Mouse (Mus musculus) forebrain, embryonic 14.5 days (tissue): ENCODE measurements around the gene Myo15b. TPM values are rescaled to one million over a fixed set of nuclear protein-coding genes. Genes with fewer than 3 reads are reported as not detected.

Experiments
- ATAC-seq: fragments of 200-750 bp; cut with Nextera tagmentation; 2 replicates; pipeline ENCODE4 v1.8.0; 2017; ENCODE audit warnings: mild to moderate bottlenecking, moderate library complexity
- DNase-seq: peaks from one replicate; pipeline ENCODE4 v3.0.0-alpha.2; 2015; ENCODE audit warnings: low spot score
- H3K27ac ChIP-seq: fragments of 300-500 bp; sonication (generic); 2 replicates; pipeline ENCODE4 v1.5.1; 2014; ENCODE audit warnings: low read depth, mild to moderate bottlenecking, control low read depth, low read length, moderate library complexity
- H3K27me3 ChIP-seq: fragments of 300-500 bp; sonication (generic); replicated peaks from 2 replicates; pipeline ENCODE4 v1.6.1; 2014; ENCODE audit warnings: low read length, control low read depth, mixed read lengths; ENCODE audit not compliant: control insufficient read depth, insufficient read depth
- H3K36me3 ChIP-seq: fragments of 300-500 bp; sonication (generic); 2 replicates; pipeline ENCODE4 v1.6.1; 2014; ENCODE audit warnings: low read length, control low read depth; ENCODE audit not compliant: control insufficient read depth, insufficient read depth
- H3K4me1 ChIP-seq: fragments of 300-500 bp; sonication (generic); 2 replicates; pipeline ENCODE4 v1.6.1; 2014; ENCODE audit warnings: antibody characterized with exemption, low read length, control low read depth; ENCODE audit not compliant: control insufficient read depth, insufficient read depth
- H3K4me2 ChIP-seq: fragments of 300-500 bp; sonication (generic); 2 replicates; pipeline ENCODE4 v1.6.1; 2014; ENCODE audit warnings: mild to moderate bottlenecking, control low read depth, low read length
- H3K4me3 ChIP-seq: fragments of 300-500 bp; sonication (generic); 2 replicates; pipeline ENCODE4 v1.5.1; 2014; ENCODE audit warnings: low read depth, low read length, control low read depth
- H3K9ac ChIP-seq: fragments of 300-500 bp; sonication (generic); 2 replicates; pipeline ENCODE4 v1.6.1; 2014; ENCODE audit warnings: mild to moderate bottlenecking, low read length, control low read depth, moderate library complexity
- H3K9me3 ChIP-seq: fragments of 300-500 bp; sonication (generic); replicated peaks from 2 replicates; pipeline ENCODE4 v1.6.1; 2016; ENCODE audit warnings: low read length, control low read depth, mixed read lengths; ENCODE audit not compliant: control insufficient read depth
- WGBS: fragments of 180-500 bp; shearing (Covaris S2); extraction: QIAGEN DNeasy Blood & Tissue Kit; methylation state at CpG from one replicate; pipeline ENCODE4 v1.1.7; 2014; 5-methylcytosine and 5-hydroxymethylcytosine counted together
- polyA plus RNA-seq: library from polyadenylated mRNA; unstranded; fragments of >200 nt; fragmentation: Nextera tagmentation; extraction: Ambion mirVana; gene quantifications from 2 replicates; pipeline ENCODE4 v1.2.1, GENCODE M21; 2014

The Myo15b gene
- polyA plus RNA-seq, 1 experiment from 2014 or later: not detected

DNA sequence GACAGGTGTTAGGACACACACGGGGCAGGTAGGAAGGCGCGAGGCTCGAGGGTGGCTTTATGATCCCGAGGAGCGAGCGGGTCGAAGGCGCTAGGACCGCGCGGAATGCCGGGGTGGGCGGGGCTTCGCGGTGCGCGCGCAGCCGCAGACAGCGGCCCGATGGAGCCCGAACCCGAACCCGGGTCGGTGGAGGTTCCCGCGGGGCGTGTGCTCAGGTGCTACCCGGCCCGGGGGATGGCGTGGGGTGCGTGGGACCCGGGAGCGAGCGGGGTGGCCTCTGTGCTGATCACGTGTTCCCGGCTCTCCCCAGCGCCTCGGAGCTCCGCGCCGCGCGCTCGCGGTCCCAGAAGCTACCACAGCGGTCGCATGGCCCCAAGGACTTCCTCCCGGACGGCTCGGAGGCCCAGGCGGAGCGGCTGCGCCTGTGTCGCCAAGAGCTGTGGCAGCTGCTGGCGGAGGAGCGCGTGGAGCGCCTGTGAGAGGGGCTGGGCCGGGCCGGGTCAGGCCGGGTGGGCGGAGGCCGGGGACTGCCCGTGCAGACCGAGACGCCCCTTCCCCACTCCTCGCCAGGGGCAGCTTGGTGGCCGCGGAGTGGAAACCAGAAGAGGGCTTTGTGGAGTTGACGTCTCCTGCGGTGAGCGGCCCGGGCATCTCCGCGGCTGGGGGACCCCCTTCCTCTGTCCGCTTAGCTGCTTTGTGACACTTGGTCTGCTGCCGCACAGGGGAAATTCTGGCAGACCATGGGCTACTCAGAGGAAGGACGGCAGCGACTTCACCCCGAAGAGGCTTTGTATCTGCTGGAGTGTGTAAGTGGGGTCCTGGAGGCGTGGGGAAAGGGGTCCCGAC, 43.4 kb upstream of the Myo15b start, which contains the start of gene Tsen54:
TSS of gene Tsen54 (plus strand) at position 120 of the 846 bp plus-strand sequence.
- Histone ChIP-seq H3K4me1 (peaks cover 19% of the 10 kb centered on the region), H3K9ac (peak within 1 kb of the TSS; percentile 89), H3K27me3 (no peaks in the 10 kb centered on the region), H3K4me3 (peak within 1 kb of the TSS; percentile 97), H3K9me3 (no peaks in the 10 kb centered on the region), H3K36me3 (peaks cover 27% of the 10 kb centered on the region), H3K4me2 (peak within 1 kb of the TSS; percentile 66), H3K27ac (peak within 1 kb of the TSS; percentile 65)
- DNase-seq (peak; percentile 79), ATAC-seq (peak; percentile 60)
- WGBS: under 1% methylated on average over 78 of the region's 84 CpGs

GRCm38 (mm10) chr11:115817331-115817730, 40.9 kb upstream of the Myo15b start:
- Histone ChIP-seq H3K4me2 (no peak overlapping the region), H3K27ac (no peak overlapping the region), H3K4me1 (peaks cover 13% of the 10 kb centered on the region), H3K9me3 (no peaks in the 10 kb centered on the region), H3K4me3 (no peak overlapping the region), H3K27me3 (no peaks in the 10 kb centered on the region), H3K9ac (no peak overlapping the region), H3K36me3 (peaks cover 43% of the 10 kb centered on the region)
- DNase-seq (no peak), ATAC-seq (no peak)
- WGBS: 90% methylated on average over 5 of the region's 5 CpGs

DNA sequence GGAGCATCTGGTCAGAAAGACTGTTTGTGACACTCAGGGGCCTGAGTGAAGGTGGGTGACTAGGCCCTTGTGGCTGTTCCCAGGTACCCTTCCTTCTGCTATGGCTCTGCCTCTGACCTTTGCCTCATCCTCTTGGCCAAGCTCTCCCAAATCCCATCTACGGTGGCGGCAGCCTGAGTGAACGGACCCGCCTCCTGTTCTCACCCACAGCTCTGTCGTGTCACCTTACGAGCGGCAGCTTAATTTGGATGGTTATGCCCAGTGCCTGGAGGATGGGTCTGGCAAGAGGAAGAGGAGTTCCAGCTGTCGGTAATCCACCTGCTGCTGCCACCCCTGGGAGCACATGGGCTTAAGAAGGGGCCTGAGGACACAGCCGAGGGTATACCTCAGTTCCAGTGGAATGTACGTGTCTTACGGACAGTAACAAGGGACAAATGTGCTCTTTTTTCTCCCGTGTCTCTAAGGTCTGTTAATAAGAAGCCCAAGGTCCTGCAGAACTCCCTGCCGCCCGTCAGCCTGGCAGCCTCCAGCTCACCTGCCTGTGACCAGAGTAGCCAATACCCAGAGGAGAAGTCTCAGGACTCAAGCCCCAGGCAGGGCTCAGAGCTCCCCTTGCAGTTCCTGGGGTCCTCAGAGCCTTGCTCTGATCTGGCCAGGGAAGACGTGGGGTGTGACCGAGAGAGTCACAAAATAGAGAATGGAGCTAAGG, 38.1 kb upstream of the Myo15b start:
- no peak overlapping the region for H3K27ac ChIP-seq
- no peak overlapping the region for H3K4me2 ChIP-seq
- peaks cover 16% of the 10 kb centered on the region for H3K4me1 ChIP-seq
- no peaks in the 10 kb centered on the region for H3K9me3 ChIP-seq
- 92% methylated on average over 16 of the region's 16 CpGs for WGBS
- H3K4me3 ChIP-seq: no peak overlapping the region
- H3K36me3 ChIP-seq: peaks cover 49% of the 10 kb centered on the region
- peaks cover 16% of the 10 kb centered on the region for H3K27me3 ChIP-seq
- DNase-seq (no peak), ATAC-seq (no peak)
- no peak overlapping the region for H3K9ac ChIP-seq

- no peak overlapping the region for H3K27ac ChIP-seq
- no peak overlapping the region for H3K9ac ChIP-seq
- H3K4me3 ChIP-seq: no peak overlapping the region
- H3K36me3 ChIP-seq: peaks cover 47% of the 10 kb centered on the region
- ATAC-seq: no peak
- peaks cover 24% of the 10 kb centered on the region for H3K27me3 ChIP-seq
- 78% methylated on average over 4 of the region's 4 CpGs for WGBS
- peaks cover 9% of the 10 kb centered on the region for H3K4me1 ChIP-seq
- H3K4me2 ChIP-seq: no peak overlapping the region
- H3K9me3 ChIP-seq: no peaks in the 10 kb centered on the region
- DNase-seq: no peak
Observed at GRCm38 (mm10) chr11:115821001-115821400, 37.2 kb upstream of the Myo15b start.

GRCm38 (mm10) chr11:115823774-115824740, 34.1 kb upstream of the Myo15b start, which contains the start of gene Llgl2:
TSS of gene Llgl2 (plus strand) at chr11:115824049.
- Histone ChIP-seq H3K4me3 (peak within 1 kb of the TSS; percentile 55), H3K27ac (no peak within 1 kb of the TSS), H3K4me1 (peaks cover 8% of the 10 kb centered on the region; the same call in 1 of the 2 replicates), H3K4me2 (peak within 1 kb of the TSS; percentile 95), H3K9ac (peak within 1 kb of the TSS; percentile 63), H3K27me3 (peaks cover 30% of the 10 kb centered on the region), H3K36me3 (peaks cover 36% of the 10 kb centered on the region), H3K9me3 (no peaks in the 10 kb centered on the region)
- DNase-seq (peak; percentile 85), ATAC-seq (peak; percentile 96)
- under 1% methylated on average over 87 of the region's 87 CpGs for WGBS

- Histone ChIP-seq H3K9me3 (no peaks in the 10 kb centered on the region), H3K27ac (no peak overlapping the region), H3K4me2 (peak overlapping the region; percentile 95), H3K4me1 (peaks cover 8% of the 10 kb centered on the region; the same call in 1 of the 2 replicates), H3K9ac (no peak overlapping the region), H3K4me3 (peak overlapping the region; percentile 55), H3K27me3 (peaks cover 30% of the 10 kb centered on the region), H3K36me3 (peaks cover 31% of the 10 kb centered on the region)
- 15% methylated on average over 11 of the region's 11 CpGs for WGBS
- ATAC-seq: no peak
- DNase-seq: no peak
Observed at GRCm38 (mm10) chr11:115824813-115825212, 33.4 kb upstream of the Myo15b start.

GRCm38 (mm10) chr11:115826487-115826886, 31.7 kb upstream of the Myo15b start:
- peaks cover 35% of the 10 kb centered on the region for H3K27me3 ChIP-seq
- peaks cover 8% of the 10 kb centered on the region; the same call in 1 of the 2 replicates for H3K4me1 ChIP-seq
- no peak overlapping the region for H3K27ac ChIP-seq
- H3K9me3 ChIP-seq: no peaks in the 10 kb centered on the region
- H3K9ac ChIP-seq: no peak overlapping the region
- ATAC-seq (no peak), DNase-seq (no peak)
- H3K4me2 ChIP-seq: no peak overlapping the region
- H3K36me3 ChIP-seq: peaks cover 14% of the 10 kb centered on the region
- no peak overlapping the region for H3K4me3 ChIP-seq
- WGBS: 39% methylated on average over 5 of the region's 5 CpGs

- Histone ChIP-seq H3K9ac (no peak overlapping the region), H3K27ac (no peak overlapping the region), H3K4me1 (peaks cover 8% of the 10 kb centered on the region; the same call in 1 of the 2 replicates), H3K9me3 (no peaks in the 10 kb centered on the region), H3K4me2 (no peak overlapping the region), H3K36me3 (peaks cover 3% of the 10 kb centered on the region), H3K4me3 (no peak overlapping the region), H3K27me3 (peaks cover 35% of the 10 kb centered on the region)
- WGBS: 84% methylated on average over 6 of the region's 6 CpGs
- DNase-seq (no peak), ATAC-seq (no peak)
Observed at GRCm38 (mm10) chr11:115827624-115828023, 30.6 kb upstream of the Myo15b start.
